In genomic region chr13:37056662-37057061, GRCm38 (mm10) we compare ENCODE assay signal across 10 mouse cellular contexts. TPM values are rescaled to one million over a fixed set of nuclear protein-coding genes. Genes with fewer than 3 reads are reported as not detected.
DNase-seq lines count a peak whose midpoint lies in the region; ATAC-seq and TF ChIP-seq lines count a peak whose summit lies in the region.
"Had no signal": no experiment of that assay in that cellular context is flagged by ENCODE, and none has a peak within 500 bp of the region (broad histone marks: within the 10 kb centered on the region; RNA-seq: fewer than 3 reads in every experiment).

No protein-coding gene starts in this region.

- H3K4me3 ChIP-seq in kidney, adult 2 months (ENCODE audit: insufficient read depth, low read depth, low read length), result no peak overlapping the region
- H3K4me3 ChIP-seq in bone marrow macrophage, adult 2 months (ENCODE audit: insufficient read depth, low read length), result no peak overlapping the region
- no peak overlapping the region for H3K4me3 ChIP-seq in liver, embryonic 12.5 days
- H3K4me3 ChIP-seq in embryonic facial prominence, embryonic 10.5 days, result no peak overlapping the region
- H3K4me3 ChIP-seq: hindbrain, embryonic 15.5 days had no signal

- DNase-seq in kidney, adult 2 months, result peak; percentile 2
- no peak for DNase-seq in kidney, postnatal 25 days
- peak; percentile 64 to 79 for DNase-seq in monocyte, adult 2 months (ENCODE audit: low read depth in 1 of 2, low spot score in 2 of 2)
- no peak for DNase-seq in embryonic facial prominence, embryonic 10.5 days (ENCODE audit: low spot score)
- no peak for DNase-seq in ovary, postnatal 36 days (ENCODE audit: low spot score)
- DNase-seq in frontal cortex, postnatal 10 days (ENCODE audit: low spot score in 2 of 2), result no peak

- no peaks in the 10 kb centered on the region for H3K4me1 ChIP-seq in kidney, adult 2 months (ENCODE audit: control insufficient read depth, insufficient read depth, low read length)
- H3K4me1 ChIP-seq in bone marrow macrophage, adult 2 months (ENCODE audit: control insufficient read depth, insufficient read depth, low read length), result peaks cover 26% of the 10 kb centered on the region
- peaks cover 8% of the 10 kb centered on the region; the same call in 1 of the 2 replicates for H3K4me1 ChIP-seq in liver, embryonic 12.5 days
- peaks cover 8% of the 10 kb centered on the region; the same call in 1 of the 2 replicates for H3K4me1 ChIP-seq in embryonic facial prominence, embryonic 10.5 days
- H3K4me1 ChIP-seq: hindbrain, embryonic 15.5 days had no signal

- no peaks in the 10 kb centered on the region for H3K9me3 ChIP-seq in liver, embryonic 12.5 days (replicated peaks)
- H3K9me3 ChIP-seq in embryonic facial prominence, embryonic 10.5 days, result no peaks in the 10 kb centered on the region
- H3K9me3 ChIP-seq: G1E; hindbrain, embryonic 15.5 days had no signal

- H3K27ac ChIP-seq in kidney, adult 2 months (ENCODE audit: insufficient read depth, low read depth, low read length), result no peak overlapping the region
- H3K27ac ChIP-seq in bone marrow macrophage, adult 2 months (ENCODE audit: insufficient read depth, low read depth, low read length), result peak overlapping the region; percentile 84
- H3K27ac ChIP-seq in liver, embryonic 12.5 days, result 0 out of 2 replicates have a peak overlapping the region, but pooled peaks have one; percentile 40
- H3K27ac ChIP-seq in embryonic facial prominence, embryonic 10.5 days (replicated peaks), result no peak overlapping the region
- H3K27ac ChIP-seq: hindbrain, embryonic 15.5 days had no signal

- no peak overlapping the region for H3K9ac ChIP-seq in liver, embryonic 12.5 days
- H3K9ac ChIP-seq: hindbrain, embryonic 15.5 days had no signal

- ATAC-seq in liver, embryonic 12.5 days, result no peak

- H3K4me2 ChIP-seq in liver, embryonic 12.5 days, result no peak overlapping the region
- H3K4me2 ChIP-seq: hindbrain, embryonic 15.5 days had no signal

- TF ChIP-seq POLR2A in kidney, adult 2 months (IDR thresholded peaks at IDR 0.05; ENCODE audit: low read depth, low read length), result no peak
- no peak for TF ChIP-seq POLR2A in bone marrow macrophage, adult 2 months (IDR thresholded peaks at IDR 0.05; ENCODE audit: borderline replicate concordance, low read depth, low read length)

- WGBS in kidney, adult 2 months, result 76% methylated on average over 7 of the region's 7 CpGs
- 14% methylated on average over 7 of the region's 7 CpGs for WGBS in liver, embryonic 12.5 days (ENCODE audit: insufficient replicate concordance)
- 89% methylated on average over 7 of the region's 7 CpGs for WGBS in embryonic facial prominence, embryonic 10.5 days

- H3K36me3 ChIP-seq in kidney, adult 2 months (ENCODE audit: control insufficient read depth, insufficient read depth, low read length), result no peaks in the 10 kb centered on the region
- H3K36me3 ChIP-seq in liver, embryonic 12.5 days, result no peaks in the 10 kb centered on the region
- H3K36me3 ChIP-seq in embryonic facial prominence, embryonic 10.5 days (replicated peaks), result no peaks in the 10 kb centered on the region
- H3K36me3 ChIP-seq: G1E; hindbrain, embryonic 15.5 days had no signal

- no peak for TF ChIP-seq CTCF in kidney, adult 2 months (conservative IDR thresholded peaks at IDR 0.05; ENCODE audit: insufficient read depth, insufficient read length, low read depth, low read length)
- no peak for TF ChIP-seq CTCF in bone marrow macrophage, adult 2 months (IDR thresholded peaks at IDR 0.05; ENCODE audit: low read depth, low read length)

- no peaks in the 10 kb centered on the region for H3K27me3 ChIP-seq in kidney, adult 2 months (replicated peaks; ENCODE audit: control insufficient read depth, insufficient read depth, low read length)
- no peaks in the 10 kb centered on the region for H3K27me3 ChIP-seq in liver, embryonic 12.5 days (replicated peaks)
- no peaks in the 10 kb centered on the region for H3K27me3 ChIP-seq in embryonic facial prominence, embryonic 10.5 days (replicated peaks; ENCODE audit: low read depth, poor library complexity, severe bottlenecking)
- H3K27me3 ChIP-seq: hindbrain, embryonic 15.5 days had no signal

RNA-seq across cellular contexts. Expression of gene F13a1, which starts 6.6 kb away (rescaled TPM):
- polyA plus RNA-seq in kidney, adult 2 months (2012; rRNA removed), result 1.2 and 1.5 TPM in 2 replicates
- polyA plus RNA-seq in bone marrow macrophage, adult 2 months (2012; ENCODE audit: insufficient read depth, insufficient read length, missing spikeins), result 43.4 and 45.6 TPM in 2 replicates
- 8.9 and 9.5 TPM in 2 replicates for polyA plus RNA-seq in liver, embryonic 12.5 days (2016; fragmentation: Nextera tagmentation; extraction: Ambion mirVana)
- 3.8 and 5.4 TPM in 2 replicates for polyA plus RNA-seq in embryonic facial prominence, embryonic 10.5 days (2016; fragmentation: Nextera tagmentation; extraction: Ambion mirVana)
- polyA plus RNA-seq: G1E had no signal

Comparison
In these comparisons a context has a peak if more than half of its experiments do, and no peak if none do; other contexts are left out.
1. DNase-seq: peak in kidney, adult 2 months (single experiment) and monocyte, adult 2 months (2 of 2); none in kidney, postnatal 25 days (0 of 2), embryonic facial prominence, embryonic 10.5 days (single experiment), ovary, postnatal 36 days (single experiment) and frontal cortex, postnatal 10 days (0 of 2).
2. H3K27ac ChIP-seq: peak in bone marrow macrophage, adult 2 months (single experiment) and liver, embryonic 12.5 days (single experiment); none in kidney, adult 2 months (single experiment) and embryonic facial prominence, embryonic 10.5 days (single experiment).